Mouse (Mus musculus): ENCODE measurements around the gene Paqr7.

Paqr7 gene

DNA sequence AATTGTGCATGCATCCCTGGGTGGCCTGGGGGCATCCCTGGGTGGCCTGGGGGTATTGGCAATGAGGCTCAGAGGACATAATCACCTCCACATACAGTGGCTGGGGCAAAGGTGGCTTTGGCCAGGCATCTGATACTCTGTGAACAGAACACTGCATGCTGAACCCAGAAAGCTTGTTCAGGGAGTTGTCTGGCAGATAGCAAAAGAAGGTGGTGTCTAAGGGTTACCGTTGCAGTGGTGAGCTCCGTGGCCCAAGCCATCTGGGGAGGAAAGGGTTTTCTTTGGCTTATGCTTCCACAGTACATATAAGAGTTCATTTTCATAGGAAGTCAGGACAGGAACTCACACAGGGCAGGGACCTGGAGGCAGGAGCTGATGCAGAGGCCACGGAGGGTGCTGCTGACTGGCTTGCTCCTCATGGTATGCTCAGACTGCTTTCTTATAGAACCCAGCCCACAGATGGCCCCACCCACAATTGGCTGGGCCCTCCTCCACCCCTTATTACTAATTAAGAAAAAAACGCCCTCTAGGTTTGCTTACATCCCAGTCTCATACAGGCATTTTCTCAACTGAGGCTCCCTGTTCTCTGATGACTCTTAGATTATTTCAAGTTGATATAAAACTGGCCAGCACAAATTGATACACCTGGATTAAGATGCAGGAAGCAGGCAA lies 7.3 kb downstream of the Paqr7 start:
- no peak for DNase-seq

- no peak for DNase-seq
Observed at GRCm38 (mm10) chr4:134505303-134505789, 8.8 kb downstream of the Paqr7 start.

DNA sequence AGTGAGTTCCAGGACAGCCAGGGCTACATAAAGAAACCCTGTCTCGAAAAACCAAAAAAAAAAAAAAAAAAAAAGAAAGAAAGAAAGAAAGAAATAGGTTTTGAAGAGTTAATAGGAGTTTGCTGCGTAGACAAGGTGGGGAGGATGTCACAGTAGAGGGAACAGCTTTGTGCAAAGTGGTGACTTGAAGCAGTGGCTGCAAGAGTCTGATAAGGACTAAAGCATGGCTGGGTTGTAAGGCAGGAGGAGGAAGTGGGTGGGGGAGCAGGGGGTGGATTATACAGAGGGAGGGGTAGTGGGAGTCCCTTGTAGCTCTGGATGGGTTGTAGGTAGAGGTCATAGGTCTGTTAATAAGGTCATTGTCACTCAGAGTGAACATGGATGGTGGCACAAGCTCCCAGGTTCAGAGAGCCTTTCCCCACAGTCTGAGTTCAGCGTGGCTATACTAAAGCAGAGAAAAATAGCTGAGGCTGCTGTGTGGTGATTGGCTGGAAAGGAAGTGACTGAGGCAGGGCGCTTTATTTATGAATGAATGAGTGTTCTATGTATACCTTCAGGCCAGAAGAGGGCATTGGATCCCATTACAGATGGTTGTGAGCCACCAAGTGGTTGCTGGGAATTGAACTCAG lies 9.6 kb downstream of the Paqr7 start:
- no peak for DNase-seq

DNA sequence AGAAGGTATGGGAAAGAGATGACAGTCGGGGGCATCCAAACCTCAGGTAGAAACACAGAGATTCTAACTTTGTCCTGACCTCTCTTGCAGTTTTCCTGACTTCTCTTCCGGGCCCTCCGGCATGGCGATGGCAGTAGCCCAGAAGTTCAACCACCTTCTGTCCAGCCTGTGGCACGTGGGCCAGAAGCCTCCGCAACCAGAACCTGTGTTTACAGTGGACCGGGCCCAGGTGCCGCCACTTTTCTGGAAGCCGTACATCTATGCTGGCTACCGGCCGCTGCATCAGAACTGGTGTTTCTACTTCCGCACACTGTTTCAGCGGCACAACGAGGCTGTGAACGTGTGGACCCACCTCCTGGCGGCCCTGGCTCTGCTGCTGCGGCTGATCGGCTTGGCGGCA lies 10.2 kb downstream of the Paqr7 start:
- DNase-seq: no peak

- DNase-seq: no peak
Observed at GRCm38 (mm10) chr4:134510396-134510795, 13.9 kb downstream of the Paqr7 start.

DNA sequence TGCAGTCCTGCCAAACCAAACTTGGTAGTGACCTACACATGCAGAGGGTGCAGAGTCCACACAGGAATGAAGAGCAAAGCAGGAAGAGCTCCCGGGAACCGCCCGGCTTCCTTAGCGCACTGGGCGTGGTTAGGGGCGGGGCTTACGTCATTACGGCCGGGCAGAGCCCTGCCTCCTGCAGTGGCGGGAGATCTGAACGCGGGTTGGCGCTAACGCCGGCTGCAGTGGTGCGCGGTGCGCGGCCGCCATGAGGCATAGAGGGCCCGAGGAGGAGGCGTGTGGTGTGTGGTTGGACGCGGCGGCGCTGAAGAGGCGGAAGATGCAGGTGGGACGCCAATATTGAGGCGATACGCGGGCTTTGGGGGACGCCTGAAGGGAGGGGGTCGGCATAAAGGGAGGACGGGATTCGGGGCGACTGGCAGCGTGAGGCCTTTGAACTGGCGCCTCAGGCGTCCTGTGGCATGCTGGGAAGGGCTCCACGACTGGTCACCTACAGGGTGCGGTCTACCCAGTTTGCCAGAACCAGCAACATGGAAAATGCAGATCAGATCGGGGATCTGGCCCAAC lies 14.4 kb downstream of the Paqr7 start, which contains the start of gene Aunip:
TSS of gene Aunip (plus strand) at position 155 of the 567 bp plus-strand sequence.
- DNase-seq: peak; percentile 88 to 91

DNA sequence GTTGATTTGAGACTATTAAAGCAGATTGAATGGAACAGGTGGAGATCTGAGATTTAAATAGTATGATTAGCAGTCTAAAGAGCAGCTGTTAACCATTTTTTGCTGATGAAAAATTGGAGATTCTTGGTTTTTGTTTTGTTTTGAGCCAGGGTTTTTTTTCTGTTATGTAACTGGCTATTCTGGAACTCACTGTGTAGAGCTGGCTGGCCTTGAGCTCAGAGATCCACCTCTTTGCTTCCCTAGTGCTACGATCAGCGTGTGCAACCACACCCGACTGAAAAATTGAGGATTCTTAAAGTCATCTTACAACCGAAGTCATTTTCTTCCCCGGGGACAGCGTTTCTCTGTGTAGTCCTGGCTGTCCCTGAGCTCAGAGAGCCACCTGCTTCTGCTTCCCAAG lies 15.2 kb downstream of the Paqr7 start:
- DNase-seq: no peak

GRCm38 (mm10) chr4:134512798-134513197 lies 16.3 kb downstream of the Paqr7 start:
- peak; percentile 68 to 78 for DNase-seq

GRCm38 (mm10) chr4:134514309-134514930 lies 17.9 kb downstream of the Paqr7 start:
- DNase-seq: no peak

- no peak for DNase-seq
Observed at GRCm38 (mm10) chr4:134515614-134516013, 19.1 kb downstream of the Paqr7 start.

DNA sequence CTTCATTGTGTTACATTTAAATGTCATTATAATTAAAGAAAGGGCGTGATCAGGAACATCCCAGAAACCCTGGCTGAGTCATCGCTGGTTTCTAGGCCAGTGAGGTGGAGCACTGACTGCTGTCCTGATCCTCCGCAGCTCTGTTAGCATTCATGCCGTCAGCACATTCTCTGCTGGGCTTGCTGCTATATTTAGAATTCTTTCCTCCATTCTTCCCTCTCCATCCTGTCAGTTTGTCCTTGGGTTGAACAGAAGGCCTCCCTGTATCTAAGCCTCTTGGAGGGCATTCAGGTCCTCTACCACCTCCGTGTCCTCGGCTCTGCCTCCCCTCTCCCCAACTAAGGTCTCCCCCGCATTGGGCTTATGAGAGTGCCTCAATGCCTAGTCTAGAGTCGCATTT lies 20.5 kb downstream of the Paqr7 start:
- DNase-seq: no peak

DNA sequence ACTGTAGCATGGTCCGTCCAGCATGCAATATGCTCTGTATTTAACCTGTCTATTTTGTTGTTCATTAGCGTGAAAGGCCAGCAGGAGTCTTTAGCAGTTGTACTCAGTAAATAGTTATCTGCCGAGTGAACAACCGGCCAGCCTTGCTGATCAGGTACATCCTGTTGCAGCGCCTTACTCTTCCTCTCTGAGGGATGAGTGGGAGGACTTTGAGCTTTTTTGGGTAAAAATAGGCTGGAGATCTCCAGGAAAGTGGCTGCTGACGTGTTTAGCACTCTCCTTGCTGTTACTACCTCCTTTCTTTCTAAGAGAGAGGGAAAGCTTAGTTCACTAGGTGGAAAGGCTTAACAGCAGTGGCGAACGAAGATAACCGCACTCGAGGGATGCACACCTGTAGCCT lies 21.2 kb downstream of the Paqr7 start:
- no peak for DNase-seq

DNA sequence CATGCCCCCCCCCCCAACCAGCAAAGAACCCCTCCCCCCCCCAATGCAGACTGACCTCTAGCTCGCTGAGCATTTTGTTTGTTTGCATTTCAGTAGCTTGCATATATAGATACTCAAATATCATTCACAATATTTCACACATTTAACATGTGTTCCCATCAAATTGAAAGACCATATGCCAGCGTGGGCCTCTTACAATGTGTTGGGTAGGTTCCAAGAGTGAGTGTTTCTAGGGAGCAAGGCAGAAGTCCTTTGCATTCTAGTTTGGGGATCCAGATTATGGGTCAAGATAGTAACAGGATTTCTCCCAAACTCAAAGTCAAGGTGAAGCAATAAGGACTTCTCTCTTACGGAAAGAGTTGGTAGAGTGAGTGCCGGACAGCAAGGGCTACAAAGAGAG lies 22.0 kb downstream of the Paqr7 start:
- DNase-seq: no peak

GRCm38 (mm10) chr4:134519281-134519680 lies 22.8 kb downstream of the Paqr7 start:
- DNase-seq: no peak

DNA sequence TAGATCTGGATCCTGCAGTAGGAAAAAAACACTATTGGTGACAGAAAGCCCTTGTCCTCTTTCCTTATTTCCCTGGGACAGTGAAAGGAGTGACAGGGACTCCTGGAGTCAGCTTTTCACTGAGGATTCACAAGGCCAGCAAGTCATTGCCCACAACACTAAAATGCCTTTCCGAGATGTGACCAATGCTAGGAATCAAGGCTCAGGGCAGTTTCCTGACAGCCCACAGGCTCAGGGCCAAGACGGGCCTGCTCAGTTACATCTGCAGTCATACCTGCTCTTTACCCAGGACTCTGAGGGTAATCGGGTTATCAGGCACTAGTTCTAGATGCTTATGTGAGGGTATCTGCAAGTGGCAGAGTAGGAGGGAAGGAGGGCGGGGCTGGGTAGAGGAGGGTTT lies 26.9 kb downstream of the Paqr7 start:
- DNase-seq: no peak

GRCm38 (mm10) chr4:134525806-134526205 lies 29.3 kb downstream of the Paqr7 start:
- no peak for DNase-seq

DNA sequence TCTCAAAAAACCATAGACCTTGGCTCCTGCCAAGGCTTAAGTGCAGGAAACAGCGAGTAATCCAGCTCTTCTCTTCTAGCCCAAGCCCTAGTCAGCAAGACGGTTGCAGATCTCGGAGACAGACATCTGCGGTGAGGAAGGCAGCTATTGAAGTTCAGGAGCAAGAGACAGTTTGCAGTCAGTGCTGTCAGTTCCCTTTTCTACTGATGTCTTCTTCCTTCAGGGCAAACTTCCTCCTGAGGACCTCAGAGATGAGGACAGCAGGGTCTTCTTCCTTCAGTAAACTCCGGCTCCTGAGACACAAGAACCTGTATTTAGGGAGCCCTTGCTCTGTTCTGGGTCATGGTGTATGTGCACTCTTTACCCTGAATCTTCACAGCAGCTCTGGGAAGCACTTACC lies 29.7 kb downstream of the Paqr7 start:
- no peak for DNase-seq

- no peak for DNase-seq
Observed at GRCm38 (mm10) chr4:134532928-134533327, 36.4 kb downstream of the Paqr7 start.

DNA sequence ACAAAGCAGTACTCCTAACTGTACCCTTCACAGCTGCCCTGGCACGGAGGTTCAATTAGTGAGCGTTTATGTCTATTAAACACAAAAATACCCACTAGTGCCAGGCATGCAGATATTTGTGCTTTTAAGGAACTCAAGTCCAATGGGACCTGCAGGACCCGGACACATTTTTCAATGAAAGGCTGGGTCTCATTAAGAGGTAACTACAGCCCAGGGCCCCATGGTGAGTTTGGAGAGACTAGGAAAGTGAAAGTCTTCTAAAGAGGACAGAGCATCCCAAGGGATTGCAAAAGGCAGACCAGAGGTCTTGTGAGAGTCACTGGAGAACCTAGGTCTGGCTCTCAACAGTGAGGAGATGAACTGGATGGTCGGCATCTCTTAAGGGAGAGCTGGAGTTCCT lies 36.9 kb downstream of the Paqr7 start:
- DNase-seq: no peak

DNA sequence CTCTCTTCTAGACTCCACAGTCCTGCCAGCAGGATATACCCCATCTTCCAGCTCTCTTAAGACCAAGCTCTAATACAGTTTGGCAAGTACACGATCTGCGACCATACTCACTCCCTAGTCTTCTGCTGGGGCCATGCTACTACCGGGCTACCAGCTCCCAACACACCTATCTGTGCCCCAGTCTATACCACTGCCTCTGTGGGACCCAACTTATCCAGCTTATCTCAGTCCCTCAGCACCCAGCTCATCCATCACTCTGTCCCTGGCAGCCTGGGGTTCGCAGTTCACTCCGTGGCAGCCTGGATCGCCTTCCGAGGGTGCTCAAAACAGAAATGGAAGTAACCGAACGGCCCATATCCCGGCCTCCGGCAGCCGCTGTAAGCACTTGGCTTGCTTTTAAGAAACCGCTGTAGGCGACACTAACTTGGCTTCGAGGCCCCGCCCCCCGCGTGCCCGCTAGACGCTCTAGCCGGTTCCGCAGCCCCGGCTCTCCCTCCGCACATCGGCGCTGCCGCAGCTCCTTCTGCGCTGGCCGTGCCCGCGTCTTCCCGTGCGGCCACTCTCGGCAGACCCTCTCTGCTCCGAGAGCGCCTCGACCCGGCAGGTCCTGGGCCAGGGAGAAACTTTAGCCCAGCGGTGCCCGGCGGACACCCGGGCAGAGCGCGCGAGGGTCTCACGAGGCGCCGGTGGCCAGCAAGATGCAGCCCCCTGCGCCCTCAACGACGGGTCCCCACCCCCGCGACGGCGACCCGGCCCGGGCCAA lies 37.8 kb downstream of the Paqr7 start:
- peak; percentile 67 to 68 for DNase-seq

- peak; percentile 98 to 99 for DNase-seq
Observed at GRCm38 (mm10) chr4:134534932-134535786, 38.7 kb downstream of the Paqr7 start, which contains the start of gene Mtfr1l. Gene Mtfr1l (minus strand): TSS chr4:134535387.

DNA sequence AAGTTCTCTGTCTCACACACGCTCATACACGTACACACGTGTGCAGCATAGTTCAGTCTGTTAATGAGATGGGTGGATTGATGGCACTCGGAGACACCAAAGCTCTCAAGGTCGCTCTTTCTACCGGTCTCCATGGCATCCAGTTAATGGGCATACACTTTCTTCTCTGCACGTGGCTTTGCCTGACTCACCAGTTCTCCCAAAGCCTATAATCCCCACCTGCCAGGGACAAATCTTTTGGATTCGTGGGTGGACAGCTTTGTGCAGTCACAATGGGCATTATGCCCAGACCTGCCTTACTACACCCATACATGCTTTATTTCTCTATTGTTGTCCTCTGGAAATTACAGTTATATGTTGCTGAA lies 39.3 kb downstream of the Paqr7 start:
- no peak for DNase-seq

Measured in kidney, adult 8-10 months (tissue).